Mouse (Mus musculus) liver, embryonic 14.5 days (tissue): Measurements from ENCODE around the gene Tmigd1. TPM values are rescaled to one million over a fixed set of nuclear protein-coding genes. Genes with fewer than 3 reads are reported as not detected.

Experiments used
- ATAC-seq: fragments of 200-750 bp; cut with Nextera tagmentation; 2 replicates; pipeline ENCODE4 v1.8.0; 2017; ENCODE audit warnings: moderate number of reproducible peaks, mild to moderate bottlenecking, moderate library complexity; ENCODE audit not compliant: insufficient read depth
- DNase-seq, 3 experiments: peaks; one replicate each; pipeline ENCODE4 v3.0.0-alpha.2; 2012 to 2013; ENCODE audit warnings: low read depth in 3 of 3, low spot score in 3 of 3
- H3K27ac ChIP-seq: fragments of 300-500 bp; sonication (generic); 2 replicates; pipeline ENCODE4 v1.5.1; 2014; ENCODE audit warnings: moderate library complexity, mild to moderate bottlenecking, control low read depth, inconsistent platforms
- H3K27me3 ChIP-seq: fragments of 300-500 bp; sonication (generic); 2 replicates; pipeline ENCODE4 v1.6.1; 2014; ENCODE audit warnings: mild to moderate bottlenecking, low read length, moderate library complexity; ENCODE audit not compliant: control insufficient read depth, insufficient read depth
- H3K36me3 ChIP-seq: fragments of 300-500 bp; sonication (generic); replicated peaks from 2 replicates; pipeline ENCODE4 v1.6.1; 2014; ENCODE audit warnings: low read depth; ENCODE audit not compliant: control insufficient read depth, insufficient read depth
- H3K4me1 ChIP-seq, 2 experiments: fragments of 200-500 bp in 1 of 2; fragments of 300-500 bp in 1 of 2; sonication (generic) in 1 of 2; replicated peaks; 2 replicates each; pipeline ENCODE4 v1.6.1; 2012 to 2014; ENCODE audit warnings: antibody characterized with exemption in 1 of 2, inconsistent platforms in 1 of 2, low read length in 1 of 2; ENCODE audit not compliant: control insufficient read depth in 2 of 2, insufficient read depth in 2 of 2
- H3K4me2 ChIP-seq: fragments of 300-500 bp; sonication (generic); 2 replicates; pipeline ENCODE4 v1.6.1; 2014; ENCODE audit warnings: low read depth, mild to moderate bottlenecking, control low read depth, moderate library complexity
- H3K4me3 ChIP-seq, 2 experiments: fragments of 200-500 bp in 1 of 2; fragments of 300-500 bp in 1 of 2; sonication (generic) in 1 of 2; 2 replicates each; pipeline ENCODE4 v1.5.1; 2012 to 2014; ENCODE audit warnings: low read depth in 2 of 2, low read length in 2 of 2, mild to moderate bottlenecking in 2 of 2, control low read depth in 1 of 2, inconsistent platforms in 1 of 2, moderate library complexity in 1 of 2; ENCODE audit not compliant: insufficient read depth in 1 of 2
- H3K9ac ChIP-seq: fragments of 300-500 bp; sonication (generic); replicated peaks from 2 replicates; pipeline ENCODE4 v1.6.1; 2014; ENCODE audit warnings: mild to moderate bottlenecking, control low read depth, moderate library complexity
- H3K9me3 ChIP-seq: fragments of 300-500 bp; sonication (generic); 2 replicates; pipeline ENCODE4 v1.6.1; 2016; ENCODE audit warnings: low read length, mixed read lengths; ENCODE audit not compliant: control insufficient read depth
- CTCF ChIP-seq: IDR thresholded peaks from 2 replicates; pipeline ENCODE4 v1.5.1; 2016; ENCODE audit warnings: antibody characterized with exemption, low read depth, control low read depth
- EP300 ChIP-seq: IDR thresholded peaks from 2 replicates; pipeline ENCODE4 v1.6.1; 2016; ENCODE audit warnings: antibody characterized with exemption, low read depth
- WGBS: fragments of 180-500 bp; shearing (Covaris S2); extraction: QIAGEN DNeasy Blood & Tissue Kit; methylation state at CpG from one replicate; pipeline ENCODE4 v1.1.7; 2014; ENCODE audit not compliant: insufficient replicate concordance; 5-methylcytosine and 5-hydroxymethylcytosine counted together
- polyA plus RNA-seq, 2 experiments: library from polyadenylated mRNA; depleted of rRNA in 1 of 2; stranded (reverse) in 1 of 2; unstranded in 1 of 2; fragments of >200 nt; fragmentation: Nextera tagmentation in 1 of 2; extraction: Ambion mirVana in 1 of 2; gene quantifications; 2 replicates each; pipeline versions ENCODE4 v1.2.1 to v1.2.3; 2012 to 2014

The Tmigd1 gene
- polyA plus RNA-seq, 2 experiments, result not detected

DNA sequence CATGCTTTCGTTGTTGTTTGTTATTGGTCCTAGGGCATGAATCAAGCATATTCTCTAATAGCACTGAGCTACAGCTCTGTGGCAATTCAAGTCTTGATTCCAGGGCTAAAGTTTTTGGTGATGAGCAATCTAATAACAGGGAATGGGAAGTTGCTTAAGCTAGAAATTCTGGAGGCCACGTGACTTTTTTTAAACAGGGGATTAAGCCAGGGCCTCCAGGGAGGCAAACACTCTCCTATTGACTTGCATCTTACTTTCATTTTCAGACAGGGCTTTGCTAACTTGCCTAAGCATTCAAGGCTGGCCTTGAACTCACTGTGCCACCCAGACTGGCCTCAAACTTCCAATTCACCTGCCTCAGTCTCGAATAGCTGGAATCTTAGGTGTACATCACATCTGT, 4.1 kb upstream of the Tmigd1 start:
- peaks cover 0 to 8% of the 10 kb centered on the region in 2 experiments; a peak in 2 of 4 replicates for H3K4me1 ChIP-seq
- no peak overlapping the region for H3K27ac ChIP-seq
- H3K9me3 ChIP-seq, result no peaks in the 10 kb centered on the region
- no peaks in the 10 kb centered on the region for H3K36me3 ChIP-seq
- no peak overlapping the region for H3K4me2 ChIP-seq
- H3K9ac ChIP-seq, result no peak overlapping the region
- no peak for ATAC-seq
- no peak for DNase-seq
- H3K27me3 ChIP-seq, result no peaks in the 10 kb centered on the region
- no peak overlapping the region for H3K4me3 ChIP-seq
- TF ChIP-seq EP300 (no peak), CTCF (no peak)
- WGBS, result 44% methylated on average over 3 of the region's 3 CpGs

DNA sequence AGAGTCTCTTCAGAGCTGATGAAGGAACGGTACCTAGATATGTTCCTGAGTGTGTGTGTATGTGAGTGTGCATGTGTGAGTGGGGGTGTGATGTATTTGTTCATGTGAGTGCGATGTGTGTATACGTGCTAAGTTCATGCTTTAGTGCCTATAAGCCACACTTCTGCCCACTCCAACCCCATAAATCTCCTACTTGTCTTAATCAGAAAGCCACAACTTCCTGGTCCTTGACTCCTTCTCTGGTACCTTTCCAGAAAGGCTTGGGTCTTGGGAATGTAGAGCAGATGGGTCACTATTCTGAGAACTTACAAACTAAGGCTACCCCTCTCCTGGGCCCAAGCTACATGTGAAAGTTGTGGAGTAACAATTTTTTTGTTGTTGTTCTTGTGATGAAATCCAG, 3.2 kb upstream of the Tmigd1 start:
- H3K4me3 ChIP-seq, result no peak overlapping the region
- no peaks in the 10 kb centered on the region for H3K9me3 ChIP-seq
- ATAC-seq (no peak), DNase-seq (no peak)
- peaks cover 0 to 3% of the 10 kb centered on the region in 2 experiments; a peak in 1 of 4 replicates for H3K4me1 ChIP-seq
- no peak overlapping the region for H3K27ac ChIP-seq
- H3K36me3 ChIP-seq, result no peaks in the 10 kb centered on the region
- 40% methylated on average over 3 of the region's 3 CpGs for WGBS
- no peaks in the 10 kb centered on the region for H3K27me3 ChIP-seq
- no peak for TF ChIP-seq CTCF
- no peak for TF ChIP-seq EP300
- H3K9ac ChIP-seq, result no peak overlapping the region
- H3K4me2 ChIP-seq, result no peak overlapping the region

DNA sequence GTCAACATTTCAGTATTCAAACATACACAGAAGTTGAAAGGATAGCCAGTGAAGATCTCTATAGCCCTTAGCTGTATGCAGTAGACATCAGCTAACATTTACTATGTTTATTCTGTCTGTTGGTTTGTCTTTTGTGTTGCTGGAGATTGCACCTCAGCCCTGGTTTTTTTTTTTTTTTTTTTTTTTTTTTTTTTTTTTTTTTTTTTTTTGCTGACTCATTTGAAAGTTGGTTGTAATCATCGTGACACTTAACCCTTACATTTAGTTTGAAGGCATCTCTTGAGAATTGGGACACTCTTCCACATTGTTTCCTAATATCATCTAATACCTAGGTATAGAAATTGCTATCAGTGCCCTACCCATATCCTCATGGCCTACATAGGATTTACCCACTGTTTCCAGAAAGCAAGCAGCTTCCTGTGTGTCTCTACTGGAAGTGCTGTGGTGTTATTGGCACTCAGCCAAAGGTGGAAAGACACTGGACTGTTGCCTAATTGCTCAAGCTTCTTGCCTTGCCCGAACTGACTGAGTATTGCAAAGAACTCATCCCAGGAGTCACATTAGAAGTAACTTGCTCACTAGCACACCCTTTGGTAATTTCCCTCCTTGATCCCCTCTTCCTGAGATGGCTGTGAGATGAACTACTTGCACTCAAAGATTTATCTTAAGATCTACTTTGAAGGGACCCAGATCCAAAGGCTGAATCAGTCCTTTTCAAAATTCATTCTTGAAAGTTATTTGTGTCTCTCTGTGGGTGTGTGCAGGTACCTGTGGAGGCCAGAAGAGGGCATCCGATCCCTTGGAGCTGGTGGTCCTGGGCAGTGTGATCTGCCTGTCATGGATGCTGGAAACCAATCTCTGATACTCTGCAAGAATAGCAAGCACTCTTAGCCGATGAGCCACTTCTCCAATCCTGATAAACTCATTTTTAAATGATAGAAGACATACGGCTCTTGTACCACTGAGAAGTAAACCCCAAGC, 1.9 kb upstream of the Tmigd1 start:
- H3K4me2 ChIP-seq, result no peak overlapping the region
- ATAC-seq, result no peak
- 38% methylated on average over 5 of the region's 5 CpGs for WGBS
- no peak overlapping the region for H3K27ac ChIP-seq
- no peaks in the 10 kb centered on the region for H3K9me3 ChIP-seq
- H3K27me3 ChIP-seq, result no peaks in the 10 kb centered on the region
- H3K36me3 ChIP-seq, result no peaks in the 10 kb centered on the region
- H3K4me1 ChIP-seq, result no peaks in the 10 kb centered on the region; a peak in 1 of 4 replicates
- TF ChIP-seq EP300 (no peak), CTCF (peak; percentile 49)
- no peak overlapping the region for H3K4me3 ChIP-seq
- no peak for DNase-seq
- H3K9ac ChIP-seq, result no peak overlapping the region

DNA sequence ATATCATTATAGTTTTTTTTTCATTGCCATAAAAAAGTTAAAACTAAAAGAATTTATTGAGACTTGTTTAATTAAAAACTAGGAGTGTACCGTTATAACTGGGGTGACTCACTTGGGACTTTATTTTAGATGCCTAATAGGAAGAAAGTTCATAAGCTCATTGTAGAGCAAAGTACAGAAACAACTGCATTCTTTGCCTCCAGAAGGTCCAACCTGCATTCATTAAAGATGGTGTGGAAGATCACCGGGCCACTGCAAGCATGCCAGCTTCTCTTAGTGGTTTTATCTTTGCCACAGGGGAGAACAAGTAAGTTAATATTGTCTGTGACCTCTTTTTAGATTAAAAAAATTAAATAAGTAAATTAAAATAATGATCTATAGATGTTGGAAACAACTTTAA, 2.4 kb downstream of the Tmigd1 start:
- Histone ChIP-seq H3K27ac (no peak overlapping the region), H3K4me1 (no peaks in the 10 kb centered on the region), H3K9ac (no peak overlapping the region), H3K9me3 (no peaks in the 10 kb centered on the region), H3K4me2 (no peak overlapping the region), H3K36me3 (no peaks in the 10 kb centered on the region), H3K27me3 (no peaks in the 10 kb centered on the region), H3K4me3 (no peak overlapping the region)
- no peak for ATAC-seq
- DNase-seq, result no peak
- 73% methylated on average over 2 of the region's 2 CpGs for WGBS
- no peak for TF ChIP-seq EP300
- TF ChIP-seq CTCF, result no peak

DNA sequence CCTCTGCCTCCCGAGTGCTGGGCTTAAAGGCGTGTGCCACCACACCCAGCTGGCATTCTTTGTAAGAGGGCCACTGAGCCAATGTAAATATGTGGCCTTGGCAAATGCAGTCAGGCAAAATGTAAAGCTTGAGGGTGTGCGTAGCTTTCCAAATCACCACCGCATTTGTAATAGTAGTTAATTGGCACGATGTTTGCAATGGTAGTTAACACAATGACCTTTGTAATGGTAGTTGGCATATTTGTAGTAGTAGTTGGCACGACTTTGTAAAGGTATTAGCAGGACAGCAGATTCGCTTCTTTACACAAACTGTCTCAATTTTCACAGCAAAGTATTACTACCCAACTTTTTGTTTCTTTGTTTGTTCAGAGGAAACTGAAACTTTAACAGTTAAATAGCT, 6.7 kb downstream of the Tmigd1 start:
- Histone ChIP-seq H3K9me3 (no peaks in the 10 kb centered on the region), H3K4me3 (no peak overlapping the region), H3K36me3 (no peaks in the 10 kb centered on the region), H3K9ac (no peak overlapping the region), H3K27ac (no peak overlapping the region), H3K4me1 (peaks cover 0 to 3% of the 10 kb centered on the region in 2 experiments; a peak in 1 of 4 replicates), H3K27me3 (no peaks in the 10 kb centered on the region), H3K4me2 (no peak overlapping the region)
- DNase-seq (no peak), ATAC-seq (no peak)
- no peak for TF ChIP-seq EP300
- no peak for TF ChIP-seq CTCF
- 68% methylated on average over 7 of the region's 7 CpGs for WGBS
